Mouse (Mus musculus) heart, embryonic 15.5 days (tissue): ENCODE data around the gene N4bp1. TPM values are rescaled to one million over a fixed set of nuclear protein-coding genes. Genes with fewer than 3 reads are reported as not detected.
A peak's percentile ranks its signal among the peaks of the same experiment; 100 is the strongest.

Source experiments
- ATAC-seq: fragments of 200-750 bp; cut with Nextera tagmentation; replicated peaks from 2 replicates; pipeline ENCODE4 v1.8.0; 2017; ENCODE audit warnings: low read depth, moderate TSS enrichment; ENCODE audit not compliant: insufficient number of reproducible peaks, insufficient read depth, low FRiP score
- H3K27ac ChIP-seq: fragments of 300-500 bp; sonication (generic); 2 replicates; pipeline ENCODE4 v1.5.1; 2015; ENCODE audit warnings: mild to moderate bottlenecking, inconsistent platforms
- H3K27me3 ChIP-seq: fragments of 300-500 bp; sonication (generic); 2 replicates; pipeline ENCODE4 v1.6.1; 2015; ENCODE audit warnings: inconsistent platforms
- H3K36me3 ChIP-seq: fragments of 300-500 bp; sonication (generic); 2 replicates; pipeline ENCODE4 v1.6.1; 2015; ENCODE audit warnings: mild to moderate bottlenecking, inconsistent platforms
- H3K4me1 ChIP-seq: fragments of 300-500 bp; sonication (generic); replicated peaks from 2 replicates; pipeline ENCODE4 v1.6.1; 2015; ENCODE audit warnings: inconsistent platforms
- H3K4me2 ChIP-seq: fragments of 300-500 bp; sonication (generic); 2 replicates; pipeline ENCODE4 v1.6.1; 2015; ENCODE audit warnings: inconsistent platforms, mild to moderate bottlenecking, moderate library complexity
- H3K4me3 ChIP-seq: fragments of 300-500 bp; sonication (generic); 2 replicates; pipeline ENCODE4 v1.5.1; 2015; ENCODE audit warnings: mild to moderate bottlenecking, inconsistent platforms
- H3K9ac ChIP-seq: fragments of 300-500 bp; sonication (generic); 2 replicates; pipeline ENCODE4 v1.6.1; 2015; ENCODE audit warnings: mild to moderate bottlenecking, inconsistent platforms
- H3K9me3 ChIP-seq: fragments of 300-500 bp; sonication (generic); replicated peaks from 2 replicates; pipeline ENCODE4 v1.6.1; 2016; ENCODE audit warnings: inconsistent platforms
- WGBS: fragments of 180-500 bp; shearing (Covaris S2); methylation state at CpG from one replicate; pipeline ENCODE4 v1.1.7; 2015; ENCODE audit warnings: mixed read lengths; 5-methylcytosine and 5-hydroxymethylcytosine counted together
- polyA plus RNA-seq: library from polyadenylated mRNA; unstranded; fragments of >200 nt; fragmentation: Nextera tagmentation; extraction: Ambion mirVana; gene quantifications from 2 replicates; pipeline ENCODE4 v1.2.1, GENCODE M21; 2015

The N4bp1 gene
- polyA plus RNA-seq, 1 experiment from 2014 or later: 5.5 TPM

- Histone ChIP-seq H3K9ac (no peak overlapping the region), H3K27ac (no peak overlapping the region), H3K9me3 (no peaks in the 10 kb centered on the region), H3K36me3 (peaks cover 28% of the 10 kb centered on the region; the same call in 1 of the 2 replicates), H3K4me2 (no peak overlapping the region), H3K27me3 (no peaks in the 10 kb centered on the region), H3K4me1 (no peaks in the 10 kb centered on the region), H3K4me3 (no peak overlapping the region)
- WGBS: 92% methylated on average over 12 of the region's 12 CpGs
- no peak for ATAC-seq
Measured at GRCm38 (mm10) chr8:86840120-86840693, 44.9 kb downstream of the N4bp1 start.

GRCm38 (mm10) chr8:86838707-86839438 is 46.2 kb downstream of the N4bp1 start:
- WGBS: 89% methylated on average over 6 of the region's 6 CpGs
- H3K9me3 ChIP-seq: no peaks in the 10 kb centered on the region
- no peak overlapping the region for H3K9ac ChIP-seq
- no peak overlapping the region for H3K4me3 ChIP-seq
- no peak overlapping the region for H3K4me2 ChIP-seq
- no peaks in the 10 kb centered on the region for H3K27me3 ChIP-seq
- no peak overlapping the region for H3K27ac ChIP-seq
- H3K36me3 ChIP-seq: peaks cover 24% of the 10 kb centered on the region; the same call in 1 of the 2 replicates
- peaks cover 8% of the 10 kb centered on the region; the same call in 1 of the 2 replicates for H3K4me1 ChIP-seq
- ATAC-seq: no peak

GRCm38 (mm10) chr8:86837234-86837633 is 47.8 kb downstream of the N4bp1 start:
- Histone ChIP-seq H3K4me2 (no peak overlapping the region), H3K9me3 (no peaks in the 10 kb centered on the region), H3K27ac (no peak overlapping the region), H3K36me3 (peaks cover 9% of the 10 kb centered on the region; the same call in 1 of the 2 replicates), H3K27me3 (no peaks in the 10 kb centered on the region), H3K9ac (no peak overlapping the region), H3K4me1 (peaks cover 8% of the 10 kb centered on the region; the same call in 1 of the 2 replicates), H3K4me3 (no peak overlapping the region)
- 83% methylated on average over 2 of the region's 2 CpGs for WGBS
- no peak for ATAC-seq

GRCm38 (mm10) chr8:86835881-86836280 is 49.2 kb downstream of the N4bp1 start:
- Histone ChIP-seq H3K27me3 (no peaks in the 10 kb centered on the region), H3K9ac (no peak overlapping the region), H3K4me3 (no peak overlapping the region), H3K4me2 (no peak overlapping the region), H3K27ac (no peak overlapping the region), H3K9me3 (no peaks in the 10 kb centered on the region), H3K36me3 (no peaks in the 10 kb centered on the region; the same call in 1 of the 2 replicates), H3K4me1 (peaks cover 8% of the 10 kb centered on the region; the same call in 1 of the 2 replicates)
- ATAC-seq: no peak

- H3K27ac ChIP-seq: no peak overlapping the region
- H3K9ac ChIP-seq: no peak overlapping the region
Measured at GRCm38 (mm10) chr8:86834496-86835260, 50.4 kb downstream of the N4bp1 start.

GRCm38 (mm10) chr8:86833937-86834336 is 51.1 kb downstream of the N4bp1 start:
- Histone ChIP-seq H3K9me3 (no peaks in the 10 kb centered on the region), H3K4me3 (no peak overlapping the region), H3K27ac (no peak overlapping the region), H3K36me3 (no peaks in the 10 kb centered on the region), H3K9ac (no peak overlapping the region), H3K4me2 (no peak overlapping the region), H3K4me1 (peaks cover 8% of the 10 kb centered on the region; the same call in 1 of the 2 replicates), H3K27me3 (no peaks in the 10 kb centered on the region)
- no peak for ATAC-seq
- 86% methylated on average over 1 of the region's 1 CpGs for WGBS

More at GRCm38 (mm10) chr8:86834496-86835260, 50.4 kb downstream of the N4bp1 start:
- Histone ChIP-seq H3K4me1 (peaks cover 8% of the 10 kb centered on the region; the same call in 1 of the 2 replicates), H3K4me2 (no peak overlapping the region), H3K9me3 (no peaks in the 10 kb centered on the region), H3K27me3 (no peaks in the 10 kb centered on the region), H3K36me3 (no peaks in the 10 kb centered on the region; the same call in 1 of the 2 replicates), H3K4me3 (no peak overlapping the region)
- ATAC-seq: 0 out of 2 replicates have a peak, but pooled peaks have one; percentile 51
- 48% methylated on average over 8 of the region's 8 CpGs for WGBS

GRCm38 (mm10) chr8:86828925-86829324 is 56.1 kb downstream of the N4bp1 start:
- H3K4me2 ChIP-seq: no peak overlapping the region
- H3K9ac ChIP-seq: no peak overlapping the region
- 57% methylated on average over 2 of the region's 2 CpGs for WGBS
- 0 out of 2 replicates have a peak, but pooled peaks cover 5% of the 10 kb centered on the region for H3K4me1 ChIP-seq
- H3K36me3 ChIP-seq: no peaks in the 10 kb centered on the region
- no peak overlapping the region for H3K4me3 ChIP-seq
- H3K27ac ChIP-seq: no peak overlapping the region
- ATAC-seq: no peak
- H3K27me3 ChIP-seq: no peaks in the 10 kb centered on the region
- H3K9me3 ChIP-seq: no peaks in the 10 kb centered on the region

- H3K36me3 ChIP-seq: no peaks in the 10 kb centered on the region
- H3K4me1 ChIP-seq: 0 out of 2 replicates have a peak, but pooled peaks cover 5% of the 10 kb centered on the region
- ATAC-seq: no peak
- no peak overlapping the region for H3K9ac ChIP-seq
- 88% methylated on average over 5 of the region's 5 CpGs for whole genome bisulfite sequencing
- no peak overlapping the region for H3K4me2 ChIP-seq
- no peak overlapping the region for H3K4me3 ChIP-seq
- H3K9me3 ChIP-seq: no peaks in the 10 kb centered on the region
- no peak overlapping the region for H3K27ac ChIP-seq
- no peaks in the 10 kb centered on the region for H3K27me3 ChIP-seq
Measured at GRCm38 (mm10) chr8:86827199-86827598, 57.9 kb downstream of the N4bp1 start.

GRCm38 (mm10) chr8:86826538-86826937 is 58.5 kb downstream of the N4bp1 start:
- H3K4me3 ChIP-seq: no peak overlapping the region
- 0 out of 2 replicates have a peak, but pooled peaks cover 5% of the 10 kb centered on the region for H3K4me1 ChIP-seq
- no peak overlapping the region for H3K4me2 ChIP-seq
- no peaks in the 10 kb centered on the region for H3K36me3 ChIP-seq
- no peak overlapping the region for H3K9ac ChIP-seq
- no peak overlapping the region for H3K27ac ChIP-seq
- no peak for ATAC-seq
- H3K27me3 ChIP-seq: no peaks in the 10 kb centered on the region
- H3K9me3 ChIP-seq: no peaks in the 10 kb centered on the region

- no peaks in the 10 kb centered on the region for H3K9me3 ChIP-seq
- H3K27ac ChIP-seq: no peak overlapping the region
- 69% methylated on average over 9 of the region's 9 CpGs for WGBS
- no peaks in the 10 kb centered on the region for H3K36me3 ChIP-seq
- ATAC-seq: no peak
- H3K4me3 ChIP-seq: no peak overlapping the region
- H3K9ac ChIP-seq: no peak overlapping the region
- 0 out of 2 replicates have a peak, but pooled peaks cover 5% of the 10 kb centered on the region for H3K4me1 ChIP-seq
- H3K27me3 ChIP-seq: no peaks in the 10 kb centered on the region
- no peak overlapping the region for H3K4me2 ChIP-seq
Measured at GRCm38 (mm10) chr8:86825674-86826448, 59.2 kb downstream of the N4bp1 start.
